ENCODE assay signal across 21 mouse cellular contexts in genomic region chr2:33637288-33637687, GRCm38 (mm10). TPM values are rescaled to one million over a fixed set of nuclear protein-coding genes. Genes with fewer than 3 reads are reported as not detected.
DNase-seq lines count a peak whose midpoint lies in the region; ATAC-seq and TF ChIP-seq lines count a peak whose summit lies in the region.
"Had no signal": no experiment of that assay in that cellular context is flagged by ENCODE, and none has a peak within 500 bp of the region (broad histone marks: within the 10 kb centered on the region; RNA-seq: fewer than 3 reads in every experiment).

No protein-coding gene starts in this region.

- ATAC-seq in midbrain, embryonic 12.5 days (ENCODE audit: low FRiP score, low read depth), result no peak
- no peak for ATAC-seq in midbrain, postnatal 0 days (ENCODE audit: low FRiP score)
- ATAC-seq in hindbrain, embryonic 12.5 days (ENCODE audit: low FRiP score), result no peak
- ATAC-seq in limb, embryonic 13.5 days (ENCODE audit: low FRiP score, low read depth), result no peak
- ATAC-seq in neural tube, embryonic 15.5 days (ENCODE audit: low FRiP score), result no peak

- TF ChIP-seq CTCF in midbrain, postnatal 0 days (IDR thresholded peaks at IDR 0.05), result no peak

- H3K36me3 ChIP-seq in midbrain, embryonic 12.5 days, result no peaks in the 10 kb centered on the region
- no peaks in the 10 kb centered on the region for H3K36me3 ChIP-seq in midbrain, postnatal 0 days (ENCODE audit: insufficient read depth, low read length)
- H3K36me3 ChIP-seq in hindbrain, embryonic 12.5 days, result no peaks in the 10 kb centered on the region
- H3K36me3 ChIP-seq in limb, embryonic 13.5 days, result 0 out of 2 replicates have a peak, but pooled peaks cover 3% of the 10 kb centered on the region
- no peaks in the 10 kb centered on the region for H3K36me3 ChIP-seq in neural tube, embryonic 15.5 days
- H3K36me3 ChIP-seq: heart, embryonic 12.5 days had no signal

- intact Hi-C loops in left cerebral cortex, postnatal 10 days (cut with DNase I), result no loop called here

- peak overlapping the region; percentile 59 for H3K4me2 ChIP-seq in midbrain, embryonic 12.5 days (replicated peaks)
- no peak overlapping the region for H3K4me2 ChIP-seq in midbrain, postnatal 0 days (ENCODE audit: low read depth, low read length, poor library complexity, severe bottlenecking)
- H3K4me2 ChIP-seq in hindbrain, embryonic 12.5 days (replicated peaks), result peak overlapping the region; percentile 60
- peak overlapping the region; percentile 82 for H3K4me2 ChIP-seq in limb, embryonic 13.5 days (replicated peaks)
- peak overlapping the region; percentile 58 for H3K4me2 ChIP-seq in neural tube, embryonic 15.5 days
- H3K4me2 ChIP-seq: heart, embryonic 12.5 days; liver, embryonic 11.5 days; lung, embryonic 14.5 days had no signal

- no peak overlapping the region for H3K9ac ChIP-seq in midbrain, embryonic 12.5 days (replicated peaks)
- no peak overlapping the region for H3K9ac ChIP-seq in midbrain, postnatal 0 days (replicated peaks; ENCODE audit: low read length, poor library complexity, severe bottlenecking)
- no peak overlapping the region; the same call in 1 of the 2 replicates for H3K9ac ChIP-seq in hindbrain, embryonic 12.5 days
- H3K9ac ChIP-seq in limb, embryonic 13.5 days, result peak overlapping the region; percentile 98
- H3K9ac ChIP-seq in neural tube, embryonic 15.5 days (replicated peaks), result peak overlapping the region; percentile 65; the same call in 1 of the 2 replicates
- H3K9ac ChIP-seq: heart, embryonic 12.5 days; lung, embryonic 14.5 days had no signal

- DNase-seq in midbrain, postnatal 0 days (ENCODE audit: low spot score), result no peak
- DNase-seq in layer of hippocampus, adult 8-10 months (ENCODE audit: low spot score in 2 of 2), result no peak
- no peak for DNase-seq in urinary bladder, postnatal 4 days (ENCODE audit: low spot score in 2 of 2)
- no peak for DNase-seq in left cerebral cortex, postnatal 10 days (ENCODE audit: extremely low spot score in 1 of 2, low spot score in 2 of 2)
- DNase-seq: adrenal gland, postnatal 14 days; cerebellum, adult 8-10 months; gastrocnemius, postnatal 25 days; heart, postnatal 4 days; kidney, adult 11 months; kidney, postnatal 14 days; lung, embryonic 14.5 days had no signal

- peaks cover 37% of the 10 kb centered on the region for H3K4me1 ChIP-seq in midbrain, embryonic 12.5 days
- no peaks in the 10 kb centered on the region for H3K4me1 ChIP-seq in midbrain, postnatal 0 days (ENCODE audit: insufficient read depth, low read length)
- H3K4me1 ChIP-seq in hindbrain, embryonic 12.5 days, result peaks cover 18% of the 10 kb centered on the region
- H3K4me1 ChIP-seq in limb, embryonic 13.5 days, result peaks cover 56% of the 10 kb centered on the region
- peaks cover 32% of the 10 kb centered on the region for H3K4me1 ChIP-seq in neural tube, embryonic 15.5 days

- peaks cover 100% of the 10 kb centered on the region for H3K27me3 ChIP-seq in midbrain, embryonic 12.5 days
- peaks cover 78% of the 10 kb centered on the region for H3K27me3 ChIP-seq in midbrain, postnatal 0 days (ENCODE audit: insufficient read depth, low read length)
- peaks cover 90% of the 10 kb centered on the region for H3K27me3 ChIP-seq in hindbrain, embryonic 12.5 days
- H3K27me3 ChIP-seq in limb, embryonic 13.5 days, result peaks cover 90% of the 10 kb centered on the region
- H3K27me3 ChIP-seq in neural tube, embryonic 15.5 days (replicated peaks), result peaks cover 81% of the 10 kb centered on the region

- 2% methylated on average over 7 of the region's 7 CpGs for WGBS in midbrain, embryonic 12.5 days
- WGBS in midbrain, postnatal 0 days, result 7% methylated on average over 7 of the region's 7 CpGs
- 4% methylated on average over 7 of the region's 7 CpGs for WGBS in hindbrain, embryonic 12.5 days
- 12% methylated on average over 7 of the region's 7 CpGs for WGBS in limb, embryonic 13.5 days
- WGBS in neural tube, embryonic 15.5 days, result 4% methylated on average over 7 of the region's 7 CpGs

- no peak overlapping the region for H3K27ac ChIP-seq in midbrain, embryonic 12.5 days (replicated peaks)
- H3K27ac ChIP-seq in midbrain, postnatal 0 days (ENCODE audit: low read depth, low read length), result no peak overlapping the region
- peak overlapping the region; percentile 45 for H3K27ac ChIP-seq in hindbrain, embryonic 12.5 days
- H3K27ac ChIP-seq in limb, embryonic 13.5 days, result peak overlapping the region; percentile 90; the same call in 1 of the 2 replicates
- peak overlapping the region; percentile 84 for H3K27ac ChIP-seq in neural tube, embryonic 15.5 days (replicated peaks)
- H3K27ac ChIP-seq: macrophage had no signal

- H3K9me3 ChIP-seq in midbrain, embryonic 12.5 days, result no peaks in the 10 kb centered on the region
- H3K9me3 ChIP-seq in midbrain, postnatal 0 days (ENCODE audit: low read length), result no peaks in the 10 kb centered on the region
- no peaks in the 10 kb centered on the region for H3K9me3 ChIP-seq in hindbrain, embryonic 12.5 days (replicated peaks)
- H3K9me3 ChIP-seq in limb, embryonic 13.5 days, result no peaks in the 10 kb centered on the region
- H3K9me3 ChIP-seq in neural tube, embryonic 15.5 days (replicated peaks), result no peaks in the 10 kb centered on the region
- H3K9me3 ChIP-seq: heart, embryonic 12.5 days had no signal

- peak overlapping the region; percentile 46 for H3K4me3 ChIP-seq in midbrain, embryonic 12.5 days
- H3K4me3 ChIP-seq in midbrain, postnatal 0 days (ENCODE audit: low read depth, low read length), result no peak overlapping the region
- peak overlapping the region; percentile 45; the same call in 1 of the 2 replicates for H3K4me3 ChIP-seq in hindbrain, embryonic 12.5 days
- H3K4me3 ChIP-seq in limb, embryonic 13.5 days, result peak overlapping the region; percentile 69
- peak overlapping the region; percentile 42 for H3K4me3 ChIP-seq in neural tube, embryonic 15.5 days (replicated peaks)
- H3K4me3 ChIP-seq: erythroblast, embryonic 14.5 days; heart, embryonic 12.5 days had no signal

RNA-seq across cellular contexts. Expression of gene Lmx1b, which starts 3.0 kb away (rescaled TPM):
- polyA plus RNA-seq in midbrain, embryonic 12.5 days (2016; fragmentation: Nextera tagmentation; extraction: Ambion mirVana), result 2.3 and 2.8 TPM in 2 replicates
- 7.0 and 8.4 TPM in 2 replicates for total RNA-seq in midbrain, postnatal 0 days (2014; rRNA removed)
- polyA plus RNA-seq in midbrain, postnatal 0 days (2015; fragmentation: Nextera tagmentation; extraction: Ambion mirVana), result 0.65 and 0.83 TPM in 2 replicates
- polyA plus RNA-seq in hindbrain, embryonic 12.5 days (2016; fragmentation: Nextera tagmentation; extraction: Ambion mirVana), result 5.0 and 5.6 TPM in 2 replicates
- polyA plus RNA-seq in limb, embryonic 13.5 days (2015; fragmentation: Nextera tagmentation; extraction: Ambion mirVana), result 7.3 and 7.7 TPM in 2 replicates
- 7.9 and 8.5 TPM in 2 replicates for polyA plus RNA-seq in neural tube, embryonic 15.5 days (2015; fragmentation: Nextera tagmentation; extraction: Ambion mirVana)
- total RNA-seq in layer of hippocampus, adult 8-10 months (2022), result under 1 TPM in 2 of 4 experiments, not detected in 2; 0.08 to 0.55 TPM
- total RNA-seq in left cerebral cortex, postnatal 10 days (2021), result under 1 TPM; 0.30 to 0.32 TPM
- total RNA-seq: adrenal gland, postnatal 14 days; MEL had no signal
- polyA plus RNA-seq: C2C12; erythroblast, embryonic 14.5 days; macrophage had no signal

Comparison
In these comparisons a context has a peak if more than half of its experiments do, and no peak if none do; other contexts are left out.
1. H3K27ac ChIP-seq: peak in hindbrain, embryonic 12.5 days (single experiment), limb, embryonic 13.5 days (single experiment) and neural tube, embryonic 15.5 days (single experiment); none in midbrain, embryonic 12.5 days (single experiment) and midbrain, postnatal 0 days (single experiment).
2. H3K9ac ChIP-seq: peak in limb, embryonic 13.5 days (single experiment) and neural tube, embryonic 15.5 days (single experiment); none in midbrain, embryonic 12.5 days (single experiment), midbrain, postnatal 0 days (single experiment) and hindbrain, embryonic 12.5 days (single experiment).